Mouse (Mus musculus) cerebral cortex, adult 2 months (tissue): ENCODE results near the gene Heatr4.

Source experiments
- WGBS: fragments of 180-500 bp; shearing (Covaris S2); methylation state at CpG from one replicate; pipeline ENCODE4 v1.1.7; 2018; 5-methylcytosine and 5-hydroxymethylcytosine counted together

The Heatr4 gene

GRCm38 (mm10) chr12:83984752-83985151 lies at the start of gene Heatr4:
Gene Heatr4 (minus strand): TSS chr12:83984852.
- WGBS: 77% methylated on average over 4 of the region's 4 CpGs

GRCm38 (mm10) chr12:84034108-84034507 lies 49.5 kb upstream of the Heatr4 start:
- WGBS: 78% methylated on average over 4 of the region's 4 CpGs

DNA sequence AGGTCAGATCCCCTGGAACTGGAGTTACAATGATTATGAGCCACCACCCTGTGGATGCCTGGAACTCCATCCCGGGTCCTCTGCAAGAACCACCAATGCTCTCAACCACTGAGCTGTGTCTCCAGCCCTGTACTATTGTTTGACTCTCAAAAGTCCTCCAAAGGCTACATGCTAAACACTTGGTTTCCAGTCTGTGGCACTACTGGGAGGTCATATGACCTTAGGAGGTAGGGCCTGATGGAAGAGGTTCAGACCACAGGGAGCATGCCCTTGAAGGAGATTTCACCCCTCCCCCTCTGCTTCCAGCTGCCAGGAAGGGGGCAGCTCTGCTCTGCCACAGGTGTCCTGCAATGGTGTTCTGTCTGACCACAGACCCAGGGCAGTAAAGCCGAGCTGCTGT lies 48.6 kb upstream of the Heatr4 start:
- WGBS: 91% methylated on average over 2 of the region's 2 CpGs

- 97% methylated on average over 4 of the region's 4 CpGs for WGBS
Observed at GRCm38 (mm10) chr12:84032854-84033253, 48.2 kb upstream of the Heatr4 start.

DNA sequence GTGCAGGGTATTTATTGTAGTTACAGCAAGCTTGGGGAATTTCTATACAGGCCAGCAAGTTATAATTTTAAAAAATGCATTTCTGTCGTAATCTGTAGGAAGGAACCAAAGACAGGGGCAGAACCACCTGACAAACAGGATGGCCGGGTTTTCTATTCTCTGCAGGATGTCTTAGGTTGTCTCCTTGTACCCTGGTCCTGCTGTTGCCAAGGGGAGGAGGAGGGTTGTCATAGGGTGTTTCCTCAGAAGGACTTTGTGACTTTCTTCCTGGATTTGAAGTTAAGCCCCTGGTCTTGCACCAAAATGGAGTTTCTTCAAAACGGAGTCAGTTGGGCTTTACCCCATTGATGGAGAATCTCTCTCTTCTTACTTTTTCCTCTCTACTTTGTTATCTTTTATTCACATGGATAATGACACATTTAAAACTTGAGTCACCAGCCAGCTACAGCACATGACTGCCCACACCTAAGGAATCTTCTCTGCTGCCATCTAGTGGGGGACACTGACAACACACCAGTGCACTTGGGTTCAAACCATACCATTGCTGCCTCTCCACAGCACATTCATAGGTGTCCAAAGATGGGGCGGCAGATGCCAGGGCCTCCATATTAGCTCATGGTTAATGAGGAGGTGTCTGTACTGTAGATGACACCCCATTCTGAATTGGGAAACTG lies 46.1 kb upstream of the Heatr4 start:
- 50% methylated on average over 4 of the region's 4 CpGs for WGBS

GRCm38 (mm10) chr12:84029043-84029442 lies 44.4 kb upstream of the Heatr4 start:
- WGBS: 98% methylated on average over 1 of the region's 1 CpGs

DNA sequence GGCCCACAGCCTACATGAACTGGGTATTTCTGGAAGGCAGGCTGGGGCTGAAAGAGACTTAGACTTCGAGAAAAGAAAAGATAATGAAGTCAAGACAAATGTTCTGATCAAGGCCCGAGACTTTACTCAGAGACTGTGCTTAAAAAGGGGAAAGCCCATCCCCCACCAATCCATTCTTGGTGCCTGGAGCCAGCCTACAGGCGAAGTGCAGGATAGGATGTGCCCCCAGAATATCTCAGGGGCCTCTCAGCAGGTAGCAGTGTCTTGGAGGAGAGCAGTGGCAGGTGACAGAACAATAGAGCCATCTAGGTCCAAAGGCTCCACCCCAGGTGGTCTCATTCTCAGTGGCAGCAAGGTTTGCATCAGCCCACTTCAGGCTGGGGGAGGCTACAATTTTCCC lies 43.7 kb upstream of the Heatr4 start:
- whole genome bisulfite sequencing: 53% methylated on average over 3 of the region's 3 CpGs

- WGBS: 93% methylated on average over 7 of the region's 7 CpGs
Observed at GRCm38 (mm10) chr12:84025888-84026287, 41.2 kb upstream of the Heatr4 start.

DNA sequence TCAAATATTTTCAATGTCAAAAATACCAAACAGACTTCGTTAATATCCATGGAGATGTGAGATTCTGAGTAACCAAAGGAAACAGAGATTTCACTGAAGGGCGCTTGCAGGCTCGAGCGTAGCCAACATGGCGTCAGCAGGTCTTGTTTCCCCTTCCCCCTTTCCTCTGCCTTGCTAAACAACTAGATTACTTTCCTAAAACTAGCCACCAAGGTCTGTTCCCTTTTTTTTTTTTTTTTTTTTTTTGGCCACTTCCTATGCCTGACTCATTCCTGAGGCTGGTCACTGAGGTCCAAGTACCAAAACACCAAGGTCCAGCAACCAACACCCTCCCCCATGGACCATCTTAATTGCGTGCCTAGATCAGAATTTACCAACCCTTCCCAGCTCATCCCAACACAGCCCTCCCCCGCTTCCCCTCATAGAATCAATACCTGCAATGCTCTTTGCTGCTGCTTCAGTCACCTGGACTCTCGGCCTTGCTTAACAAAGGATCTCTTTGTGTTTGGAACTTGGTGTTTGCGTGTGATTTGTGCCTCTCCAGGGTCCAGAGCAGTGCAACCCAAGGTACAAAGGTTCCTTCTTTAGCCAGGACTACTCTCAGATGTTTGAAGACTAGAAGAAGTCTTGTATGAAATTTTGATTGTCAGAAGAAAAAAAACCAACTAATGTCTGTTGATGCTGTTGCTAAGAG lies 38.5 kb upstream of the Heatr4 start:
- 87% methylated on average over 9 of the region's 9 CpGs for WGBS

DNA sequence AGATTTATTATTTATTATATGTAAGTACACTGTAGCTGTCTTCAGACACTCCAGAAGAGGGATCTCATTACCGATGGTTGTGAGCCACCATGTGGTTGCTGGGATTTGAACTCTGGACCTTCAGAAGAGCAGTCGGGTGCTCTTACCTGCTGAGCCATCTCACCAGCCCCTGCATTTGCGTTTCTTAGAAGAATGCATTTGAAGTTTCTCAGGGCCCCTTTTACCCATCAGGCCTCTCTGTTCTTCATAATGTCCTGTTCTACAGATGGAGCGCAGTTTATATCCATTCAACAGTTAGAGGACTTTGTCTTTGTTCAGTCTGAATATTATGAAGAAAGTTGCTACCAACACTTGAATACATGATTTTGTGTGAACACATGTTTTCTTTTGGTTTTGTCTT lies 37.6 kb upstream of the Heatr4 start:
- WGBS: 94% methylated on average over 4 of the region's 4 CpGs

GRCm38 (mm10) chr12:84020528-84020927 lies 35.9 kb upstream of the Heatr4 start:
- 41% methylated on average over 7 of the region's 7 CpGs for WGBS

GRCm38 (mm10) chr12:84013701-84014100 lies 29.0 kb upstream of the Heatr4 start:
- WGBS: 54% methylated on average over 7 of the region's 7 CpGs

DNA sequence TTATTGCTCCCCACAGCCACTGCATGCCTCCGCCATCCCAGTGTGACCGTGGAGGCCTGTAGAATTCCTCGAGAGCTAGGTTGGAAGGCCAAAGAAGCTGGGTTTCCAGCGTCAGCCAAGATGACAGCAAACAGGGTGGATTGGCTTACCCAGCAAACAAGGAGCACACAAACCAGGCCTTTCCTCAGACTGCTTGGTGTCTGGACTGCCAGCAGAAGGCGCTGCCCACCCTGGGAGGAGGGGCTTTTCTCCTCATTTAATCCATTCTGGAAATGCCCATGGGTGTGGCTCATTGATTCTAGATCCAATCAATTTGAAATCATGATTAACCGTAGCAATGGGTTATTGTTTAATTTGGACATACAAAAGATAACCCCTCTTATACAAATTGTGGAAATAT lies 28.5 kb upstream of the Heatr4 start:
- 79% methylated on average over 6 of the region's 6 CpGs for WGBS

- WGBS: 24% methylated on average over 12 of the region's 12 CpGs
Observed at GRCm38 (mm10) chr12:84011251-84012040, 26.8 kb upstream of the Heatr4 start.

DNA sequence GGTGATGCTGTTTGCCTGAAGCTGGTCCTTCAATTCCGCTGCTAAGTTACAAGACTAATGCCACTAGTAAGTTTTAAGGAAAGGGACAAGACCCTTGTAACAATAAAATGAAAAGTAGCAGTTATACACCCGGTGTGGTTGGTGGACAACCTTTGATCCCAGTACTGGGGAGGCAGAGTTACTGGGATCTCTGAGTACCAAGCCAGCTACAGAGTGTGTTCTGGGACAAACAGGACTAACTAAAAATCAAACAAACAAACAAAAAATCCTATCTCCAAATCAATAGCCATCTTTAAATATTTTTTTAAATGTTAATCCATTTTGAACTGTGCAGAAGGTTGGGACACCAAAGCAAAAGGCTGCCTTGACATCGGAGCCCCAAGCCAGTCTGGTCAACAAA lies 25.5 kb upstream of the Heatr4 start:
- WGBS: 81% methylated on average over 3 of the region's 3 CpGs

- WGBS: 3% methylated on average over 67 of the region's 70 CpGs
Observed at GRCm38 (mm10) chr12:84009171-84009965, 24.7 kb upstream of the Heatr4 start, which contains the start of gene Acot1. Gene Acot1 (plus strand): TSS chr12:84009490.

DNA sequence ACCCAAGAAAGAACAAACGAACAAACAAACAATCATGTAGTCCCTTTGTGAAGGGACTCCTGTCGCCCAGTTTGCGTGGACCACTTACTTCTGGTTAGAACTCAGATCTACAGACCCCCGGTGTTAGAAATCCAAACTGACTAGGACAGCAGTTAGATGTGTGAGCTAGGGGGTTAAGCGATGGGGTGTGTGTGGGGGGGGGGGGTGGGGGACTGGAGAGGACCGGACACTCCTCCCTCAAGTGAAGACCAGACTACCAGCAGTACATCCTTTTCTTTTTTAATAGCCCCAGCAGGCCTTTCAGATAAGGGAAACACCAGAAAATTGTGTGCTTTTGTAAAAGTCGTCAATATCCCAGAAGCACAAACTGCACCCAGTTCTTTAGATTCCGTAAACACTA lies 24.1 kb upstream of the Heatr4 start:
- WGBS: 53% methylated on average over 8 of the region's 8 CpGs

GRCm38 (mm10) chr12:84008251-84008650 lies 23.6 kb upstream of the Heatr4 start:
- 92% methylated on average over 12 of the region's 12 CpGs for WGBS

- 84% methylated on average over 1 of the region's 1 CpGs for WGBS
Observed at GRCm38 (mm10) chr12:84003866-84004265, 19.2 kb upstream of the Heatr4 start.

DNA sequence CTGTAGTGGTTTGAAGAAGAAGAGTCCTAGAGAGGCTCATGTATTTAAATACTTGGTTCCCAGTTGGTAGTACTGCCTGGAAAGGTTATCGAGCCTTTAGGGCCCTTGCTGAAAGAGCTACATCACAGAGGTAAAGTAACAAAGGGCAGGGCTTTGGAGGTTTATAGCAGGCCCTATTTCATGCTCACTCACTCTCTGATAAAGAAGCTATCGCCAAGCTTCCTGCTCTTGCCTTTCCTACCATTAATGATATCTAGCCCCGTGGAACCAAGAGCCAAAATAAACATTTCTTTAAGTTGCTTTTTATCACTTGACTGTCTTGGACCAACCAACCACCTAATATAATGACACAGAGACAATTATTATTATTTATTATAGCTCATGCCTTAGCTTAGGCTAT lies 15.8 kb upstream of the Heatr4 start:
- 94% methylated on average over 3 of the region's 3 CpGs for WGBS

DNA sequence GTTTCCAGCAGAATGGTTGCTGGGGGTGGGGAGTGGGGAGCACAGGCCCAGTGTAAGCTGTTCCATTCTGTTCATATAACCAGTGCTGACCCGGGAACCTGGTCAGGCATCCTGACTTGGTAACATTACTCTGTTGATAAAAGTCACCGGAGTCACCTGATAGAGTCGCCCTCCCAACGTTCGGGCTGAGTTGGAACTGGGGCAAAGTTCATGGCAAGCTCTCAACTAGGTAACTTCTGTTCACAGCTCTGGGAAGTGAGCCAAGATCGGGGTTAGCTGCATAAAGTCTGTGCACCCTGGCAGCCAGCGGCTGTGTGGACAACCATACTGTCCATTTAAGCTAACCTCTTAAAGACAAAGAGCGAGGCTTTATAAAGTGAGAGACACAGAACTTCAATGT lies 14.6 kb upstream of the Heatr4 start:
- 59% methylated on average over 8 of the region's 8 CpGs for WGBS
